Mouse (Mus musculus) thymus, adult 18-20 months (tissue): ENCODE results near the gene Atp1a1.

Source experiments
- DNase-seq, 2 experiments: peaks; one replicate each; pipeline ENCODE4 v3.0.0; 2022; ENCODE audit warnings: mixed read lengths in 2 of 2

Atp1a1 gene

GRCm38 (mm10) chr3:101604550-101605223, at the start of gene Atp1a1:
Atp1a1 (minus strand) TSS chr3:101604684.
- DNase-seq = peak; percentile 99

DNA sequence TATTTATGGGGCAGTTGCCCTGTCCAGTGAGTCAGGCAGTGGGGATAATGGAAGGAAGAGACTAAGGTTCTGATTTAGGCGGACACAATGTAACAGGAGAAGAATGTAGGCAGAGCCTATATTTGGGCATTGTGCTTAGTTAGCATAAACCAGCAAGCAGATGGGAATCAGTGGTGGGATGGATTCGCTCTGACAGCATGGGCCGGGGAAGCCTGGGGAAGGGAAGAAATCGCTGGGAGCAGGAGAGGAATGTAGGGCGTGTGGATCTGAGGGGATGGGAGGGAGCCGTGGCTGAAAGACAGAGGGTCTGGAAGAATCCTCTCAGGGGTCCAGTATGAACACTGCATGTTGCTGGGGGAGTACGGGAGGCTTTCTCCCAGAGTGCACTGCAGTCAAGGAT, 49.0 kb upstream of the Atp1a1 start:
- no peak for DNase-seq

- DNase-seq = no peak
Measured at GRCm38 (mm10) chr3:101652967-101653366, 48.5 kb upstream of the Atp1a1 start.

GRCm38 (mm10) chr3:101650328-101650727, 45.8 kb upstream of the Atp1a1 start:
- no peak for DNase-seq

DNA sequence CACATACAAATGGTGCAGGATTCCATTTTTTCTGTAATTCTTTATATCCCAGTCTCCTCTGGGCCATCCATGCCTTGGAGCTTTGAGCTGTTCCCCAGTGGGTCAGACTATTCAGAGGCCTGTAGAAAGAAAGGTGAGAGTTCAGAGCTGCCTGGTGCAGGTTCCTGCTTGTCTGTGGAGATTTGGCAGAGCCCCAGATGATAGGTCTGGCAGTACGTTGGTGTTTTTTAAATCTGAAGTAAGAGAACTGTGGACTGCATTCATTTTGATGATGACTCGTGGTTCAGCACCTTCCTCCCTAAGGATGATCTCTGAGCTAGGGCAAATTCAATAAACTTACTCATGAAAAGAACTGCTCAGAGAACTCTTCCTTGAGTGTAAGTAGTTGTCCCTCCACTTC, 44.8 kb upstream of the Atp1a1 start:
- DNase-seq = no peak

GRCm38 (mm10) chr3:101648096-101648793, 43.8 kb upstream of the Atp1a1 start:
- no peak for DNase-seq

DNA sequence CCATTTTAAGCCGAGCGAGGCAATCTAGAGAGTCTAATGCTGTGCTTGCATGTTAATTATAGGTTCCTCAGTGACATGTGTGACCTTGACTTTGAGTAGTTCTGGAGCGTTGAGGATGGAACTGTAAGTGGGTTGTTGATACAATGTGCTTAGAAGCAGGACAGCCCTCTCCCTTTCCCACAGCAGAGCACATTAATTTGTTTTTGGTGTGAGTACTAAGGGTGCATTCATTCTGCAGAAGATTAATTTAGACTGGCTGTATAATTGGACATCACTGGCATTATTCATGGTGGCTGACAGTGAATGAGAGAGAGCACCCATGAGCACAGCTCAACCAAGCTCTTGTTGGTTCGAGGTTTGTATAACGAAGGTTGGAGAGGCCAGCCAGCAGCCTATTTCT, 42.3 kb upstream of the Atp1a1 start:
- DNase-seq = no peak

- DNase-seq = no peak
Measured at GRCm38 (mm10) chr3:101645569-101646106, 41.2 kb upstream of the Atp1a1 start.

DNA sequence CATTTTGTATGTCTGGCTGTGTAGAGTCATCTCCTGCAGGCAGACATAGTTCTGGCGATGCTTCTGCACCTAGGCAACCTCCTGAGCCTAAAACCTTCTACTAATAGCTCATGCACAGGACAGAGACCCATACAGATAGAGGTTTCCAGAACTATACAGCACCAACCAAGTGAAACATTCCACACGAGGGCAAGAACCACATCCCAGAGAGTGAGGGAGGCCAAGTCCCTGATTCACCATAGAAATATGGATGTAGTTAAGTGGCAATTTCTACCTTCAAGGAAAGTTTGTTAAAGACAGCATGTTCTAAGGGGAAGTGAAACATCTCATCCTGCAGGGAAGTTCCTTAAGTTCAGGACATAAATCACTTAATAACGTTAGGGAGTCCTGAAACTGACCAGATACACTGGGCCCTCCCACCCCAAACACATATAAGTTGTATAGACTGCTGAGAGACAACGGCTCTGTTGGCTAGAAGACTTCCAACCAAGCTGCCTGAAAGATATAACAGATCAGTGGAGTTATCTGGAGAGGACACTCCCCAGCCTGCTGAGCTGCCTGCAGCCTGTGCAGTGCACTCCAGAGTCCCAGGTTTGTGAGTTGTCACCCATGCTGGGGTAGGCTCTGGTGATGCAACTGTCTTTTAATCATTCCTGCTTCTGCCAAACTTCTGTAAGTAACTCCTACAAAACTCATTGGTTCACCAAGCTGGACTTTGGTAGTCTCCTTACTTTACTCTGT, 39.7 kb upstream of the Atp1a1 start:
- no peak for DNase-seq

- DNase-seq = no peak
Measured at GRCm38 (mm10) chr3:101643264-101643663, 38.8 kb upstream of the Atp1a1 start.

DNA sequence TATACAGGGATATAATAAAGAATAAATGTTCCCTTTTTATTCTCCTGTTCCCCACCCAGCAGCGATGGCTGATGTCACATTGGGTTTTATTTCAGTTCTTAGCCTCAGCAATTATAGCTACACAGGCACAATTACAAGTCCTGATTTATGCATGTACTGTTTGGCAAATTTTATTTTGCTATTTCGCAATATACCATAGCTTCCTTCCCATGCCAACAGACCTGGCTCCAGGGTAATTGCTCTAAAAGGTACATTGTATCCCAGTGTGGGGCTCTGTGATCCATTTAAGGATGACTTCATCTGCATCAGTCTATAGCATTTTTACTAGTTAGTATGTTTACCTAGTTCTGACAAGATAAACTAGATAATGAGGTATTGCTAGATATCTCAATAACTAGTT, 33.7 kb upstream of the Atp1a1 start:
- DNase-seq = no peak

GRCm38 (mm10) chr3:101636510-101636909, 32.0 kb upstream of the Atp1a1 start:
- DNase-seq = no peak

GRCm38 (mm10) chr3:101636086-101636485, 31.6 kb upstream of the Atp1a1 start:
- DNase-seq = no peak

- DNase-seq = no peak
Measured at GRCm38 (mm10) chr3:101634141-101634900, 29.8 kb upstream of the Atp1a1 start.

DNA sequence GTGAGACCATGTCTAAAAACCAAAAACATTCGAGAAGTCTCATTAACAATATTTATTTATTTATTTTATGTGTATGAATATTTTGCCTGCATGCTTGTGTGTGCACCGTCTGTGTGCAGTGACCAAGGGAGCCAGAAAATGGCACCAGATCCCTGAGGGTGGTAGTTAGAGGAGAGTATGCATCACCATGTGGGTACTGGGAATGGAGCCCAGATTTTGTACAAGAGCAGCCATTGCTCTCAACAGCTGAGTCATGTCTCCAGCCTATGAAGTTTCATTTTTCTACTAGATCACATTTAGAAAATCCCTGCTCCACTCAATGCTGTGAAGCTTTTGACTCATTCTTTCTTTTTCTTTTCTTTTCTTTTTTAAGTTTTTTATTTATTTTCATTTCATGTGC, 23.8 kb upstream of the Atp1a1 start:
- DNase-seq = no peak

DNA sequence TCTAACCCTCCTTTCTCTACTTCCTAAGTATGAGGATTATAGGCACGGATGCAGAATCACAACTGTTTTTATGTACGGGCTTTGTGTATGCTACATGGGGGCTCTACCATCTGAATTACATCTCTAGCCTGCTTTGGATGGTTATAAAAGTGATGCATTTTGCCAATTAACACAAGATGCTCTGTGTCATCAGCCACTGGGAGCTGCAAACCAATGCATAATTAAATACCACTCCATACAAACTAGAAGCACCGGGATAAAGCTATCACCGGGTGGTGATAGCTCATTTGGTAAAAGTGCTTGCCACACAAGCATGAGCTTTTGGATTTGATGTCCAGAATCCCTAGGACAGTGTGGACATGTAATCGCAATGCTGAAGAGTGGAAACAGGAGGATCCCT, 19.8 kb upstream of the Atp1a1 start:
- DNase-seq = no peak

DNA sequence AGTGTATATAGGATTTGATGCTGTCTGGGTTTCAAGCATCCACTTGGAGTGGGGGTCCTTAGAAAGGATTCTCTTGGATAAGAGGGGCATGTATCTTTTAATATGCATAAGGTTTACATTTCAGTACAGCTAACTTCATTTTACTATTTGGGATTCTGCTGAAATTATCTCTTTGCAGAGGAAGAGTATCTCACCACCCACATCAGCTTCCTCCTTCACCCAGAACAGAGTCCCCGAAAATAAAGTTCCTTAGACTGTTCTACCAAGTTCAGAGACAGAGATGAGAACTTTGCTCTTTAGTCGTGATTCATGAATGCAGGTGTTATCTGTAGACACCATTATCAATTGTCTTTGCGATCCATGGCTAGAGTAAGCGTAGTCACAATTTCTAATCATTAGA, 14.5 kb upstream of the Atp1a1 start:
- no peak for DNase-seq

DNA sequence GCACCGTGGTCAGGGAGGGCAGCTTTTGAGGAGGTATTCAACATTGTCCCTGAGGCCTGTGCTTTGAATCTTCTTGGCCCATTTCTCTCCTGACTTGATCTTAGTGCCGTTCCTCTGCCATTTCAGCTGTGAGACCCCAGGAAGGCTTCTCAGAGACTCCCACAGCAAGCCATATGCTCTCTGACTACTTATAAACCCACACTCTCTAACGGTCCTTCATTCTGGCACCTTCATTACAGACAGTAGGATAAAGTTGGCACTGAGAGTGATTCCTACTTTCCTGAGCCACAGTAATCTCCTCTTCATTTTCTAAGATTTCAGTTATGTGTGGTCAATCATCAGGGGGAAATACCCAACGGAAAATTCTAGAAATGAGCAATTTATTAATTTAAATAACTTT, 14.0 kb upstream of the Atp1a1 start:
- DNase-seq = no peak

GRCm38 (mm10) chr3:101617451-101617850, 13.0 kb upstream of the Atp1a1 start:
- DNase-seq = no peak

- no peak for DNase-seq
Measured at GRCm38 (mm10) chr3:101617007-101617406, 12.5 kb upstream of the Atp1a1 start.

GRCm38 (mm10) chr3:101615856-101616255, 11.4 kb upstream of the Atp1a1 start:
- no peak for DNase-seq

DNA sequence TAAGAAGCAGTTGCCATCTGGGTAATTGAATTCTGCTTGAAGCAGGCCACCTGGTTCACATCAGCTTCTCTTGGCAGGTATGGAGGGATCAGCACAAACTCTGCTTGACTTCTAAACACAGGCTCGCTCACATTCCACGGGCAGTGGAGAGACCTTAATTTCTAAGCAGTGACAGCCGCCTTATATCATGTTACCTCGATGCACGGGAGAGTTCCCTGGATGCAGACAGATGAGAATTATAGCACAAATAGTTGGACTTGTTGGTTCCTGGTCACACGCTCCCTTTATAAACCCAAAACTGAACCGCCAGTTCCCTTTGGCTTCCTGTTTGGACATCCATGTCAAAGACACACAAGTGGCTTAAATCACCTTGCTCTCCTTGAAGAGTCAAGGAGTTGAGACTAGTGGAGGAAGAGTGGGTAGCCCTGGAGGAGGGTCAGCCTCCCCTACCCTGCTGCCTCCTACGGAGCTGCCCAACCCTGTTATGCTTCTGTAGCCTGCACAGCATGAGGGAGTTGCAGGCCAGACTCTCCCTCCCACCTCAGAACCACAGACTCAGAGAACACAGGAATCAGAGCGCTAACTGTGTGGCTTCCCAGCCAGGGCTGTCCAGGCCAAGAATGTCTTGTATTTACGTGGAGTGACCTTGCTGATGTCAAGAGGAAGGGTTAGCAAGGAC, 7.5 kb upstream of the Atp1a1 start:
- DNase-seq = no peak
